Mouse (Mus musculus) small intestine, adult 2 months (tissue): ENCODE measurements around the gene Zfp871. TPM values are rescaled to one million over a fixed set of nuclear protein-coding genes. Genes with fewer than 3 reads are reported as not detected.

Experiments
- H3K27ac ChIP-seq: fragments of 200-500 bp; 2 replicates; pipeline ENCODE4 v1.5.1; 2012; ENCODE audit warnings: low read depth, low read length, control low read depth, inconsistent platforms; ENCODE audit not compliant: insufficient read depth
- H3K27me3 ChIP-seq: fragments of 200-500 bp; 2 replicates; pipeline ENCODE4 v1.6.1; 2012; ENCODE audit warnings: mild to moderate bottlenecking, moderate library complexity, low read length, inconsistent platforms; ENCODE audit not compliant: control insufficient read depth, insufficient read depth
- H3K36me3 ChIP-seq: fragments of 200-500 bp; 2 replicates; pipeline ENCODE4 v1.6.1; 2012; ENCODE audit warnings: mild to moderate bottlenecking, low read length, control low read depth, inconsistent platforms; ENCODE audit not compliant: control insufficient read depth, insufficient read depth
- H3K4me1 ChIP-seq: fragments of 200-500 bp; 2 replicates; pipeline ENCODE4 v1.6.1; 2012; ENCODE audit warnings: low read length, inconsistent platforms, mixed read lengths; ENCODE audit not compliant: control insufficient read depth, insufficient read depth, insufficient read length
- H3K4me3 ChIP-seq: fragments of 200-500 bp; 2 replicates; pipeline ENCODE4 v1.5.1; 2012; ENCODE audit warnings: low read depth, mild to moderate bottlenecking, control low read depth, inconsistent platforms, low read length, moderate library complexity
- CTCF ChIP-seq: fragments of 200-500 bp; IDR thresholded peaks from 2 replicates; pipeline ENCODE4 v1.5.1; 2012; ENCODE audit warnings: low read depth, mild to moderate bottlenecking, control low read depth, inconsistent platforms, low read length, moderate library complexity, mixed read lengths; ENCODE audit not compliant: insufficient replicate concordance, insufficient read length; ENCODE audit errors: extremely low read depth
- POLR2A ChIP-seq: fragments of 200-500 bp; IDR thresholded peaks from 2 replicates; pipeline ENCODE4 v1.6.1; 2012; ENCODE audit warnings: low read depth, mild to moderate bottlenecking, control low read depth, inconsistent platforms, low read length, moderate library complexity
- WGBS: fragments of 180-500 bp; shearing (Covaris S2); methylation state at CpG from one replicate; pipeline ENCODE4 v1.1.7; 2018; 5-methylcytosine and 5-hydroxymethylcytosine counted together
- polyA plus RNA-seq: library from polyadenylated mRNA; depleted of rRNA; stranded (reverse); fragments of >200 nt; gene quantifications from 2 replicates; pipeline ENCODE4 v1.2.3, GENCODE M21; 2012; rRNA removed

The Zfp871 gene
- polyA plus RNA-seq: 2.7 and 6.1 TPM in 2 replicates

DNA sequence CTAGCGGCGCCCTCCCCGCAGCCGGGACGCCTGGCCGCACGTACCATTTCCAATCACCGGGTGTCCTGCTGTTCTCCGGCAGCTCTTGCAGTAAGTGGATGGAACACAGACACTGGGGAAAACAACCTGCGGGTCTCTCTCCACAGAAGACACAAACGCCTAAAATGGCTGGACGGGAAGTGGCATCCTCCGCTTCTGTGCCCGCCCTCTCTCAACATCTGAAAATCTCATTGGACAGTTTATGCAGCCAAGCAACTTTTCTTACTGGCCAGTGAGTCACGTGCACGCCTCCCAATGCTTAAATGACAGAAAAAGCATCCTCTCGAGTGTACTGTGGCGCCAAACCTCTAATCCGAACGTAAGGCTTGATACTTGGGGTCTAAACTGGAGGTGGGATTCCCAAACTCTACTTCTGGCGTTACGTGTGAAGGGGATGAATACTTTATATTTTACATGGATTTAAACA, at the start of gene Zfp871:
Zfp871 (minus strand) TSS at position 194 of the 466 bp plus-strand sequence.
- WGBS: under 1% methylated on average over 22 of the region's 22 CpGs
- peak within 1 kb of the TSS; percentile 88 for H3K27ac ChIP-seq
- peak within 1 kb of the TSS; percentile 91 for H3K4me3 ChIP-seq

GRCm38 (mm10) chr17:32830418-32830782, 42.3 kb upstream of the Zfp871 start:
- Histone ChIP-seq H3K27ac (no peak overlapping the region), H3K4me3 (0 out of 2 replicates have a peak overlapping the region, but pooled peaks have one; percentile 98), H3K4me1 (peaks cover 4% of the 10 kb centered on the region; the same call in 1 of the 2 replicates), H3K27me3 (no peaks in the 10 kb centered on the region), H3K36me3 (peaks cover 5% of the 10 kb centered on the region; the same call in 1 of the 2 replicates)
- TF ChIP-seq POLR2A: no peak
- no peak for TF ChIP-seq CTCF
- WGBS: 29% methylated on average over 3 of the region's 3 CpGs

More for the DNA sequence above, at the start of gene Zfp871:
- peaks cover 14% of the 10 kb centered on the region; the same call in 1 of the 2 replicates for H3K4me1 ChIP-seq
- H3K36me3 ChIP-seq: peaks cover 9% of the 10 kb centered on the region
- TF ChIP-seq POLR2A: peak; percentile 80
- no peak for TF ChIP-seq CTCF
- no peaks in the 10 kb centered on the region for H3K27me3 ChIP-seq

DNA sequence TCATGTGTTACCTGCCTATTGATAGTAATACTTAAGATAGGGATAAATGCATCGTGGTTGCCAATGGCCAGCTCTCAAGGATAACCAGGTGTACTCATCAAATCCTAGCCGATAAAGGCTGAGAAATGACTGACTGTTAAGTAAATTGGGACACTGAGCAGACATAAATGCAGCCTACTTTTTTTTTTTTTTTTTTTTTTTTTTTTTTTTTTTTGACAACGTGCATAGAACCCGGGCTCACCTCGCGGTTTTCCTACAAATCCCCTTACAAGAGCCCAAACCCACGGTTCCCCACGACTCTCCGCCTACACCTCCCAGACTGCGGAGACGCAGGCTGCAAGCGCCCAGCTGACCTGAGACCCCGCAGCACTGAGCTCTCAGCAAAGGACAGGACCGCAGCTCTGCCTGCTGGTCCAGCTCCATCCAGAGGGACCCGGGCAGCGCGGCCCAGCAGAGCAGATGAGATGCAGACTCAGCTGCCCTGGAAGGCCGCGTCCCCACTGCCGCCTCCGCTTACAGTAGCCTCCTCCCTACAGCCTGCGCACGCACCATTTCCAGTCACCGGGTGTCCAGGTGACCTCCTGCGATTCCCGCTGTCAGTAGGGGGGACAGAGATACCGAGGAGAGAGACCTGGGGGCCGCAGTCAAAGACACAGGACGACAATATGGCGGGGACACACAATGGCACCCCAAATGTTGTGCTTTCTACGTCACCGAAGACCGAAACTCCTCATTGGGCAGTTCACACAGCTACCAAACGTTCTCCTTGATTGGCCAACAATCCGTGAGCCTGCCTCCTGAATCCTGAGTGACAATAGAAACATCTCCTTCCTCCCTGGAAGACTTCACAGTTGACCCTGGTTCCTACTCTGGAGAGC, 41.7 kb upstream of the Zfp871 start, which contains the start of gene Zfp799:
Zfp799 (minus strand) TSS at position 722 of the 878 bp plus-strand sequence.
- 2% methylated on average over 35 of the region's 35 CpGs for WGBS
- H3K27me3 ChIP-seq: no peaks in the 10 kb centered on the region
- H3K27ac ChIP-seq: peak within 1 kb of the TSS; percentile 43
- peak; percentile 41; the same call in 1 of the 2 replicates for TF ChIP-seq POLR2A
- no peak for TF ChIP-seq CTCF
- H3K36me3 ChIP-seq: peaks cover 8% of the 10 kb centered on the region
- peaks cover 4% of the 10 kb centered on the region; the same call in 1 of the 2 replicates for H3K4me1 ChIP-seq
- peak within 1 kb of the TSS; percentile 98 for H3K4me3 ChIP-seq

- H3K4me1 ChIP-seq: no peaks in the 10 kb centered on the region
- H3K4me3 ChIP-seq: no peak overlapping the region
- WGBS: 96% methylated on average over 1 of the region's 1 CpGs
- peaks cover 30% of the 10 kb centered on the region for H3K36me3 ChIP-seq
- H3K27ac ChIP-seq: no peak overlapping the region
- no peak for TF ChIP-seq POLR2A
- TF ChIP-seq CTCF: no peak
- H3K27me3 ChIP-seq: no peaks in the 10 kb centered on the region
These were observed 28.1 kb upstream of the Zfp871 start for GRCm38 (mm10) chr17:32816074-32816784.

DNA sequence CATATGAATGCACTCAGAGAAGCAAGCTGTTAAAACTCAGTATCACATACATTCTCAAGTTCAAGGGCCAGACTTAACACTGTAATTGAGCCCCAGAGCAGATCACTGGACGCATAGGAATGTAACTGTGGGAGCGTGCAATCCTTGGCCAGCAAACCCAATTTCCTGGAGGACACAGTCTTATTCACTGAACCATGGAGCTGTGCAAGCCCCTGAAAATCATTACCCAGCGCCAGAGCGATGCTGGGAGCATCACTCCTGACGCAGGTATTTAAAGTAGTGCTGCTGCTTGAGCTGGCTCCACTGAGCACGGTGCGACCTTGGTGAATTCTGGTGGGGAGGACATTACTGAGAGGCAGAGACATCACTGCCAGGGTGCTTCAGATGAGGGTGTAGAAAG, 26.0 kb upstream of the Zfp871 start:
- TF ChIP-seq POLR2A: no peak
- no peak for TF ChIP-seq CTCF
- Histone ChIP-seq H3K4me3 (no peak overlapping the region), H3K27ac (no peak overlapping the region), H3K36me3 (peaks cover 12% of the 10 kb centered on the region), H3K4me1 (no peaks in the 10 kb centered on the region), H3K27me3 (0 out of 2 replicates have a peak, but pooled peaks cover 1% of the 10 kb centered on the region)
- WGBS: 87% methylated on average over 7 of the region's 7 CpGs

GRCm38 (mm10) chr17:32810648-32811047, 22.6 kb upstream of the Zfp871 start:
- Histone ChIP-seq H3K27me3 (peaks cover 6% of the 10 kb centered on the region; the same call in 1 of the 2 replicates), H3K4me1 (0 out of 2 replicates have a peak, but pooled peaks cover 1% of the 10 kb centered on the region), H3K36me3 (no peaks in the 10 kb centered on the region), H3K27ac (no peak overlapping the region), H3K4me3 (no peak overlapping the region)
- TF ChIP-seq POLR2A: no peak
- no peak for TF ChIP-seq CTCF
- 29% methylated on average over 1 of the region's 1 CpGs for WGBS
